Mouse (Mus musculus): ENCODE results near the gene Entpd5. TPM values are rescaled to one million over a fixed set of nuclear protein-coding genes. Genes with fewer than 3 reads are reported as not detected.
A peak's percentile ranks its signal among the peaks of the same experiment; 100 is the strongest.

The Entpd5 gene
- polyA plus RNA-seq (2015; fragmentation: Nextera tagmentation; extraction: Ambion mirVana), result 57.7 and 68.8 TPM in 2 replicates

- Histone ChIP-seq H3K27me3 (ENCODE audit: insufficient read depth, low read length) (peaks cover 3% of the 10 kb centered on the region; the same call in 1 of the 2 replicates), H3K4me1 (ENCODE audit: insufficient read depth, low read length) (peaks cover 7% of the 10 kb centered on the region; the same call in 1 of the 2 replicates), H3K4me2 (replicated peaks; ENCODE audit: low read depth, low read length) (peak within 1 kb of the TSS; percentile 91), H3K4me3 (ENCODE audit: low read length) (peak within 1 kb of the TSS; percentile 90), H3K27ac (ENCODE audit: low read length) (peak within 1 kb of the TSS; percentile 84), H3K36me3 (ENCODE audit: insufficient read depth, low read length) (no peaks in the 10 kb centered on the region), H3K9me3 (ENCODE audit: low read length) (no peaks in the 10 kb centered on the region), H3K9ac (replicated peaks; ENCODE audit: low read length) (peak within 1 kb of the TSS; percentile 88)
- 2% methylated on average over 41 of the region's 63 CpGs for WGBS
- peak; percentile 95 for ATAC-seq (ENCODE audit: low FRiP score, low TSS enrichment)
Measured at GRCm38 (mm10) chr12:84408819-84409507, at the start of gene Entpd5, which contains the start of gene Bbof1. Gene Entpd5, minus strand, starts transcription at chr12:84409029. Gene Bbof1, plus strand, starts transcription at chr12:84409071.

DNA sequence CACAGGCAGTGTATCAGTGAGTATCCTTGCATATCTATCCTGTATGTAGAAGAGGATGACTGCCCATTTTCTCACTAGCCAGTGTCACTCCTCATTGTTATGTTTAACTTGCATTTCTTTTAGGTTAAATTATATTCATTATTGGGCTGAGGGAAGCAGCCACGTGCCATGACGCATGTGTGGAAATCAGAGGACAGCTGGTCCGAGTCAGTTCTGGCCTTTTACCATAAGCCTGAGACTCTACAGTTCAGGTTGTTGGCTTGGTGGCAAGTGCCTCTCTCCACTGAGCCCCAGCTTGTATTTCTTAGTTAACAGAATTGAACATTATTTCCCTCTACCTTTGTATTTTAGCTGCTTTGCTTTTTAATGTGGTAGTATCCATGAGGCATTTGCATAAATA, 48.1 kb upstream of the Entpd5 start:
- Histone ChIP-seq H3K9me3 (ENCODE audit: low read length) (0 out of 2 replicates have a peak, but pooled peaks cover 4% of the 10 kb centered on the region), H3K4me3 (ENCODE audit: low read length) (no peak overlapping the region), H3K4me2 (replicated peaks; ENCODE audit: low read depth, low read length) (no peak overlapping the region), H3K27ac (ENCODE audit: low read length) (no peak overlapping the region), H3K4me1 (ENCODE audit: insufficient read depth, low read length) (peaks cover 10% of the 10 kb centered on the region; the same call in 1 of the 2 replicates), H3K9ac (replicated peaks; ENCODE audit: low read length) (no peak overlapping the region), H3K27me3 (ENCODE audit: insufficient read depth, low read length) (no peaks in the 10 kb centered on the region), H3K36me3 (ENCODE audit: insufficient read depth, low read length) (peaks cover 24% of the 10 kb centered on the region)
- ATAC-seq (ENCODE audit: low FRiP score, low TSS enrichment), result no peak
- WGBS, result 93% methylated on average over 3 of the region's 3 CpGs

- no peaks in the 10 kb centered on the region for H3K36me3 ChIP-seq (ENCODE audit: insufficient read depth, low read length)
- H3K9me3 ChIP-seq (ENCODE audit: low read length), result no peaks in the 10 kb centered on the region
- no peaks in the 10 kb centered on the region for H3K27me3 ChIP-seq (ENCODE audit: insufficient read depth, low read length)
- WGBS, result under 1% methylated on average over 11 of the region's 11 CpGs
- peaks cover 16% of the 10 kb centered on the region for H3K4me1 ChIP-seq (ENCODE audit: insufficient read depth, low read length)
- peak overlapping the region; percentile 95 for H3K4me3 ChIP-seq (ENCODE audit: low read length)
- H3K4me2 ChIP-seq (replicated peaks; ENCODE audit: low read depth, low read length), result peak overlapping the region; percentile 90
- H3K9ac ChIP-seq (replicated peaks; ENCODE audit: low read length), result peak overlapping the region; percentile 78
- no peak for ATAC-seq (ENCODE audit: low FRiP score, low TSS enrichment)
- H3K27ac ChIP-seq (ENCODE audit: low read length), result peak overlapping the region; percentile 71; the same call in 1 of the 2 replicates
Measured at GRCm38 (mm10) chr12:84451801-84452200, 43.0 kb upstream of the Entpd5 start.

DNA sequence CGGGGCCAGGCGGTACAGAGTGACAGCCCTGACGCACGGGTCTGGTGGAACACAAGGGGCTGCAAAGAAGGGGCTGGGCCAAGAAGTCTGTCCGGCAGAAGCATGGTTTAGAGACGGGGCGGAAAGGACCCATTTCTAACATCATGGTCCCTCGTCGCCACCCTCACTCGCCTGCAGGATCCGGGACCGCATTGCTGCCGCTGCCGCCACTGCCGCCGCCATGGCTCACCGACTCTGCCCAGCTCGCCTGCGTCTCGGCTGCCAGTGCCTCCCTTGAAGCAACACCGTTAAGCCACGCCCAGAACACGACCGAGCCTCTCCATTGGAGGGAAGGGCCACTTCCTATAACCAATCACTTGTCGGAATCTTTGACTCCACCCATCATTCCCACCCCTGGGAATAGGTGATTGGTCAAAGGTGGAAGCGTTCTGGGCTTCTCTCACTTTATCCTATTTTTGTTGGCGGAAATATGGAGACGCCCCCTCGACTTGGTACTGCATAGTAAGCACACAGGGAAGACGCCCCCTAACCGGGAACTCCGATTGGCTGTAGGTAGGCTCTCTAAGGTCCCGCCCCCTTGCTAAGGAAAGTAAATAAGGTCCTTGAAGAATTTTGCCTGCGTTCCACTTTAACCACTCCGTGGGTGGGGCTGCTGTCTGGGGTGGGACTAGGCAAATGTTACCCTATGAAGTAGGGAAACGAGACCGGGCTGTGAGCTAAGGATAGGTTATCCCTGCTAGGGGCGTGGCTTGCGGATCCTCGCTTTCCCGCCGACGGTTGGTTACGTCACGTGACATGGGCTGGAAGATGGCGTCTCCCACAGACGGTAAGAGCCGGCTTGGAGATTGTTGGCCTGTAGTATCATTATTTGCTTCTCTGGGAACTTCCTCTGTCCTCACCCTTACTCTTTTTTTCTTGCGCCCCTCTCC, 42.2 kb upstream of the Entpd5 start, which contains the start of the genes Aldh6a1 and Lin52:
Aldh6a1 (minus strand) TSS at position 287 of the 929 bp plus-strand sequence.
Lin52 (plus strand) TSS at position 705 of the 929 bp plus-strand sequence.
- under 1% methylated on average over 49 of the region's 49 CpGs for WGBS
- Histone ChIP-seq H3K4me1 (ENCODE audit: insufficient read depth, low read length) (peaks cover 16% of the 10 kb centered on the region), H3K27ac (ENCODE audit: low read length) (peak within 1 kb of the TSS; percentile 90), H3K36me3 (ENCODE audit: insufficient read depth, low read length) (no peaks in the 10 kb centered on the region), H3K4me3 (ENCODE audit: low read length) (peak within 1 kb of the TSS; percentile 95), H3K27me3 (ENCODE audit: insufficient read depth, low read length) (no peaks in the 10 kb centered on the region), H3K9me3 (ENCODE audit: low read length) (no peaks in the 10 kb centered on the region), H3K4me2 (replicated peaks; ENCODE audit: low read depth, low read length) (peak within 1 kb of the TSS; percentile 90), H3K9ac (replicated peaks; ENCODE audit: low read length) (peak within 1 kb of the TSS; percentile 78)
- peak; percentile 99 for ATAC-seq (ENCODE audit: low FRiP score, low TSS enrichment)

- Histone ChIP-seq H3K9ac (replicated peaks; ENCODE audit: low read length) (peak overlapping the region; percentile 71), H3K4me2 (replicated peaks; ENCODE audit: low read depth, low read length) (peak overlapping the region; percentile 90), H3K27me3 (ENCODE audit: insufficient read depth, low read length) (no peaks in the 10 kb centered on the region), H3K4me1 (ENCODE audit: insufficient read depth, low read length) (peaks cover 16% of the 10 kb centered on the region), H3K4me3 (ENCODE audit: low read length) (peak overlapping the region; percentile 95), H3K27ac (ENCODE audit: low read length) (peak overlapping the region; percentile 90), H3K9me3 (ENCODE audit: low read length) (no peaks in the 10 kb centered on the region), H3K36me3 (ENCODE audit: insufficient read depth, low read length) (no peaks in the 10 kb centered on the region)
- ATAC-seq (ENCODE audit: low FRiP score, low TSS enrichment), result peak; percentile 0; the same call in 1 of the 2 replicates
- 1% methylated on average over 6 of the region's 6 CpGs for WGBS
Measured at GRCm38 (mm10) chr12:84450351-84450717, 41.5 kb upstream of the Entpd5 start.

DNA sequence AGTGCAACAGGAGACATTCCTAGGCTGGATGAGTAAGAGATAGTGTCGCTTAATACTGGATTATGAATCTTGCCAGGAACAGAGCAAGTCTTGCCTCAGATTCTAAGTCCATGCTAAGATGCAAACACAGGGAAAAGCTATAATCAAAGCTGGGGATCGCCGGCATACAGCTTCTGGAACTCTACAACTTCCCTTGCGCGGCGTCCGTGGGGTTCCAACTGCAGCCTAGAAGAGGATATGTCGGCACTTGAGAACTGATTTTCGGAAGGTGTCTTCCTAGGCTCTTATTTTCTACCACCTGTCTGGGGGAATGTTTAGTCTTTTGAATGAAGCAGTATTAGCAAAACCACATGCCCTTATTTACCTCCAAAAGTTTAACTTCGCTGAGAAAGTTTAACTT, 41.1 kb upstream of the Entpd5 start:
- ATAC-seq (ENCODE audit: low FRiP score, low TSS enrichment), result no peak
- Histone ChIP-seq H3K4me3 (ENCODE audit: low read length) (peak overlapping the region; percentile 95), H3K4me1 (ENCODE audit: insufficient read depth, low read length) (peaks cover 16% of the 10 kb centered on the region), H3K27ac (ENCODE audit: low read length) (peak overlapping the region; percentile 90), H3K9ac (replicated peaks; ENCODE audit: low read length) (peak overlapping the region; percentile 71), H3K36me3 (ENCODE audit: insufficient read depth, low read length) (no peaks in the 10 kb centered on the region), H3K9me3 (ENCODE audit: low read length) (no peaks in the 10 kb centered on the region), H3K27me3 (ENCODE audit: insufficient read depth, low read length) (no peaks in the 10 kb centered on the region), H3K4me2 (replicated peaks; ENCODE audit: low read depth, low read length) (peak overlapping the region; percentile 90)
- WGBS, result 44% methylated on average over 10 of the region's 10 CpGs

DNA sequence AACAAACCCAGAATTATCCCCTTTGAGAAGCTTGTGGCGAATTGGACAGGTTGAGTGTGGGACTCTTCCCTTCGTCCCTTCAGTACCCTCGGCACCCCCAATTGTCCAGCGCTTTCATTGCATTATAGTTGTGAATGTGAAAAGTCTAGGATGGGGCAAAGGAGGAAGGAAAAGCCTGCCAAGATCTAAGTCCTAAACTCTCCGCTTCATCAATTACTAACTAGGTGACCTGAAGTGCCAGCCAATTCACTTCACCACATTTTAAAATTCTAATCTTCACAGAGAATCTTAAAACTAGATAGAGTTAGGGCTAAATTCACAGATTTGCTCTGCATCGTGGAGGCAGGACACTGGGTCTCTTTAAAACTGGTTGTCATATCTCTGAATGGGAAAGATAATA, 39.4 kb upstream of the Entpd5 start:
- ATAC-seq (ENCODE audit: low FRiP score, low TSS enrichment), result no peak
- Histone ChIP-seq H3K9ac (replicated peaks; ENCODE audit: low read length) (no peak overlapping the region), H3K4me1 (ENCODE audit: insufficient read depth, low read length) (peaks cover 16% of the 10 kb centered on the region), H3K4me3 (ENCODE audit: low read length) (no peak overlapping the region), H3K4me2 (replicated peaks; ENCODE audit: low read depth, low read length) (no peak overlapping the region), H3K27me3 (ENCODE audit: insufficient read depth, low read length) (no peaks in the 10 kb centered on the region), H3K27ac (ENCODE audit: low read length) (no peak overlapping the region), H3K36me3 (ENCODE audit: insufficient read depth, low read length) (no peaks in the 10 kb centered on the region), H3K9me3 (ENCODE audit: low read length) (no peaks in the 10 kb centered on the region)
- WGBS, result 80% methylated on average over 6 of the region's 6 CpGs

DNA sequence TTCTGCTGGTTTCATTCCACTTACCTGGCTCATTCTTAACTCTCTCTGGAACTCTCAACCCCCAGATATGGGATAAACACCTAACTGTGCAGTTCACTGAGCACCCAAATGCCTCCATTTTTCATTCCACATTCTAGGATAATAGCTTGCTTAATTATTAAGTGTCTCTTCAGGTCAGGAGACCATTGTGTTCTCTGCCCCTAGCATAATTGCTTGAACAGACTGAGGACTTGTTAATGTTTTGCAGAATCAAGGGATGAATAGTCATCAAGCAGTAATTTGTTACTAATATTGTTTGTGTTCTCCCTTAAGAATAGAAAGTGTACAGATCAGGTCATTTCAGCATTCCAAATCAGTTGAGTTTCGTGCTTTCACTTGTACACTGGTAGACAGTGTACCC, 38.6 kb upstream of the Entpd5 start:
- WGBS, result 69% methylated on average over 1 of the region's 1 CpGs
- Histone ChIP-seq H3K27me3 (ENCODE audit: insufficient read depth, low read length) (no peaks in the 10 kb centered on the region), H3K4me2 (replicated peaks; ENCODE audit: low read depth, low read length) (no peak overlapping the region), H3K4me1 (ENCODE audit: insufficient read depth, low read length) (peaks cover 11% of the 10 kb centered on the region), H3K27ac (ENCODE audit: low read length) (peak overlapping the region; percentile 48; the same call in 1 of the 2 replicates), H3K9ac (replicated peaks; ENCODE audit: low read length) (no peak overlapping the region), H3K9me3 (ENCODE audit: low read length) (no peaks in the 10 kb centered on the region), H3K4me3 (ENCODE audit: low read length) (no peak overlapping the region), H3K36me3 (ENCODE audit: insufficient read depth, low read length) (no peaks in the 10 kb centered on the region)
- no peak for ATAC-seq (ENCODE audit: low FRiP score, low TSS enrichment)

- WGBS, result 75% methylated on average over 4 of the region's 4 CpGs
- Histone ChIP-seq H3K9me3 (ENCODE audit: low read length) (no peaks in the 10 kb centered on the region), H3K36me3 (ENCODE audit: insufficient read depth, low read length) (peaks cover 8% of the 10 kb centered on the region; the same call in 1 of the 2 replicates), H3K4me3 (ENCODE audit: low read length) (no peak overlapping the region), H3K27ac (ENCODE audit: low read length) (no peak overlapping the region), H3K4me2 (replicated peaks; ENCODE audit: low read depth, low read length) (no peak overlapping the region), H3K4me1 (ENCODE audit: insufficient read depth, low read length) (no peaks in the 10 kb centered on the region), H3K27me3 (ENCODE audit: insufficient read depth, low read length) (no peaks in the 10 kb centered on the region), H3K9ac (replicated peaks; ENCODE audit: low read length) (no peak overlapping the region)
- ATAC-seq (ENCODE audit: low FRiP score, low TSS enrichment), result no peak
Measured at GRCm38 (mm10) chr12:84442526-84442925, 33.7 kb upstream of the Entpd5 start.

Measured in kidney, embryonic 16.5 days (tissue).